Mouse (Mus musculus): ENCODE measurements around the gene Sycp2l. TPM values are rescaled to one million over a fixed set of nuclear protein-coding genes. Genes with fewer than 3 reads are reported as not detected.
A peak's percentile ranks its signal among the peaks of the same experiment; 100 is the strongest.
"Not testable (repeated sequence)": the region's sequence is repeated elsewhere in the genome, so short reads cannot be mapped to it uniquely, and the experiment has no call there.

Gene Sycp2l
- polyA plus RNA-seq, 1 experiment from 2014 or later = not detected

GRCm38 (mm10) chr13:41153146-41153545, 39.0 kb downstream of the Sycp2l start:
- Histone ChIP-seq H3K4me1 (replicated peaks; ENCODE audit: control insufficient read depth, insufficient read depth, low read length) (no peaks in the 10 kb centered on the region), H3K4me2 (ENCODE audit: low read depth, low read length) (no peak overlapping the region), H3K9ac (ENCODE audit: low read length) (no peak overlapping the region), H3K27me3 (ENCODE audit: control insufficient read depth, insufficient read depth, low read depth, low read length) (no peaks in the 10 kb centered on the region), H3K36me3 (ENCODE audit: control insufficient read depth, insufficient read depth, low read length) (no peaks in the 10 kb centered on the region), H3K9me3 (ENCODE audit: control insufficient read depth, low read length) (no peaks in the 10 kb centered on the region), H3K4me3 (ENCODE audit: low read length) (no peak overlapping the region), H3K27ac (ENCODE audit: low read length) (no peak overlapping the region)
- WGBS = 66% methylated on average over 11 of the region's 11 CpGs
- ATAC-seq (ENCODE audit: low read depth) = no peak

GRCm38 (mm10) chr13:41158426-41158825, 44.3 kb downstream of the Sycp2l start:
- Histone ChIP-seq H3K4me1 (replicated peaks; ENCODE audit: control insufficient read depth, insufficient read depth, low read length) (no peaks in the 10 kb centered on the region), H3K4me2 (ENCODE audit: low read depth, low read length) (no peak overlapping the region), H3K4me3 (ENCODE audit: low read length) (no peak overlapping the region), H3K9me3 (ENCODE audit: control insufficient read depth, low read length) (no peaks in the 10 kb centered on the region), H3K27me3 (ENCODE audit: control insufficient read depth, insufficient read depth, low read depth, low read length) (no peaks in the 10 kb centered on the region), H3K27ac (ENCODE audit: low read length) (no peak overlapping the region), H3K9ac (ENCODE audit: low read length) (no peak overlapping the region), H3K36me3 (ENCODE audit: control insufficient read depth, insufficient read depth, low read length) (no peaks in the 10 kb centered on the region)
- WGBS = 59% methylated on average over 5 of the region's 5 CpGs
- no peak for ATAC-seq (ENCODE audit: low read depth)

- H3K36me3 ChIP-seq (ENCODE audit: control insufficient read depth, insufficient read depth, low read length) = no peaks in the 10 kb centered on the region
- H3K9ac ChIP-seq (ENCODE audit: low read length) = no peak overlapping the region
- peak; percentile 51; the same call in 1 of the 2 replicates for ATAC-seq (ENCODE audit: low read depth)
- H3K9me3 ChIP-seq (ENCODE audit: control insufficient read depth, low read length) = no peaks in the 10 kb centered on the region
- H3K27ac ChIP-seq (ENCODE audit: low read length) = no peak overlapping the region
- no peaks in the 10 kb centered on the region for H3K4me1 ChIP-seq (replicated peaks; ENCODE audit: control insufficient read depth, insufficient read depth, low read length)
- WGBS = 74% methylated on average over 6 of the region's 6 CpGs
- no peaks in the 10 kb centered on the region for H3K27me3 ChIP-seq (ENCODE audit: control insufficient read depth, insufficient read depth, low read depth, low read length)
- no peak overlapping the region for H3K4me3 ChIP-seq (ENCODE audit: low read length)
- no peak overlapping the region for H3K4me2 ChIP-seq (ENCODE audit: low read depth, low read length)
Measured at GRCm38 (mm10) chr13:41187886-41188285, 73.8 kb downstream of the Sycp2l start.

- ATAC-seq (ENCODE audit: low read depth) = no peak
Measured at GRCm38 (mm10) chr13:41195640-41196333, 81.7 kb downstream of the Sycp2l start.

GRCm38 (mm10) chr13:41200861-41201260, 86.8 kb downstream of the Sycp2l start:
- Histone ChIP-seq H3K4me2 (ENCODE audit: low read depth, low read length) (no peak overlapping the region), H3K9me3 (ENCODE audit: control insufficient read depth, low read length) (no peaks in the 10 kb centered on the region), H3K4me1 (replicated peaks; ENCODE audit: control insufficient read depth, insufficient read depth, low read length) (no peaks in the 10 kb centered on the region), H3K27ac (ENCODE audit: low read length) (no peak overlapping the region), H3K9ac (ENCODE audit: low read length) (no peak overlapping the region), H3K36me3 (ENCODE audit: control insufficient read depth, insufficient read depth, low read length) (no peaks in the 10 kb centered on the region), H3K4me3 (ENCODE audit: low read length) (no peak overlapping the region), H3K27me3 (ENCODE audit: control insufficient read depth, insufficient read depth, low read depth, low read length) (no peaks in the 10 kb centered on the region)
- no peak for ATAC-seq (ENCODE audit: low read depth)
- 65% methylated on average over 2 of the region's 2 CpGs for WGBS

More at GRCm38 (mm10) chr13:41195640-41196333, 81.7 kb downstream of the Sycp2l start:
- Histone ChIP-seq H3K9ac (ENCODE audit: low read length) (no peak overlapping the region), H3K27ac (ENCODE audit: low read length) (no peak overlapping the region), H3K4me2 (ENCODE audit: low read depth, low read length) (no peak overlapping the region), H3K4me3 (ENCODE audit: low read length) (no peak overlapping the region), H3K4me1 (replicated peaks; ENCODE audit: control insufficient read depth, insufficient read depth, low read length) (no peaks in the 10 kb centered on the region), H3K36me3 (ENCODE audit: control insufficient read depth, insufficient read depth, low read length) (no peaks in the 10 kb centered on the region), H3K27me3 (ENCODE audit: control insufficient read depth, insufficient read depth, low read depth, low read length) (no peaks in the 10 kb centered on the region), H3K9me3 (ENCODE audit: control insufficient read depth, low read length) (no peaks in the 10 kb centered on the region)
- 40% methylated on average over 3 of the region's 3 CpGs for WGBS

GRCm38 (mm10) chr13:41203289-41203688, 89.2 kb downstream of the Sycp2l start:
- WGBS = 38% methylated on average over 7 of the region's 7 CpGs
- ATAC-seq (ENCODE audit: low read depth) = no peak
- no peak overlapping the region for H3K27ac ChIP-seq (ENCODE audit: low read length)
- no peaks in the 10 kb centered on the region for H3K9me3 ChIP-seq (ENCODE audit: control insufficient read depth, low read length)
- H3K4me2 ChIP-seq (ENCODE audit: low read depth, low read length) = no peak overlapping the region
- H3K27me3 ChIP-seq (ENCODE audit: control insufficient read depth, insufficient read depth, low read depth, low read length) = no peaks in the 10 kb centered on the region
- no peaks in the 10 kb centered on the region for H3K36me3 ChIP-seq (ENCODE audit: control insufficient read depth, insufficient read depth, low read length)
- no peaks in the 10 kb centered on the region for H3K4me1 ChIP-seq (replicated peaks; ENCODE audit: control insufficient read depth, insufficient read depth, low read length)
- H3K4me3 ChIP-seq (ENCODE audit: low read length) = no peak overlapping the region
- H3K9ac ChIP-seq (ENCODE audit: low read length) = no peak overlapping the region

GRCm38 (mm10) chr13:41203691-41204090, 89.6 kb downstream of the Sycp2l start:
- WGBS = 55% methylated on average over 9 of the region's 9 CpGs
- Histone ChIP-seq H3K27ac (ENCODE audit: low read length) (no peak overlapping the region), H3K36me3 (ENCODE audit: control insufficient read depth, insufficient read depth, low read length) (no peaks in the 10 kb centered on the region), H3K4me3 (ENCODE audit: low read length) (no peak overlapping the region), H3K4me1 (replicated peaks; ENCODE audit: control insufficient read depth, insufficient read depth, low read length) (no peaks in the 10 kb centered on the region), H3K4me2 (ENCODE audit: low read depth, low read length) (no peak overlapping the region), H3K27me3 (ENCODE audit: control insufficient read depth, insufficient read depth, low read depth, low read length) (no peaks in the 10 kb centered on the region), H3K9ac (ENCODE audit: low read length) (no peak overlapping the region), H3K9me3 (ENCODE audit: control insufficient read depth, low read length) (no peaks in the 10 kb centered on the region)
- no peak for ATAC-seq (ENCODE audit: low read depth)

GRCm38 (mm10) chr13:41205568-41205967, 91.5 kb downstream of the Sycp2l start:
- ATAC-seq (ENCODE audit: low read depth); H3K36me3 ChIP-seq (ENCODE audit: control insufficient read depth, insufficient read depth, low read length); H3K9me3 ChIP-seq (ENCODE audit: control insufficient read depth, low read length); H3K27me3 ChIP-seq (ENCODE audit: control insufficient read depth, insufficient read depth, low read depth, low read length); H3K4me2 ChIP-seq (ENCODE audit: low read depth, low read length); H3K4me3 ChIP-seq (ENCODE audit: low read length); H3K27ac ChIP-seq (ENCODE audit: low read length); H3K4me1 ChIP-seq (replicated peaks; ENCODE audit: control insufficient read depth, insufficient read depth, low read length); H3K9ac ChIP-seq (ENCODE audit: low read length): not testable (repeated sequence)

- Histone ChIP-seq H3K9ac (ENCODE audit: low read length) (no peak overlapping the region), H3K27ac (ENCODE audit: low read length) (no peak overlapping the region), H3K4me1 (replicated peaks; ENCODE audit: control insufficient read depth, insufficient read depth, low read length) (no peaks in the 10 kb centered on the region), H3K4me2 (ENCODE audit: low read depth, low read length) (no peak overlapping the region), H3K27me3 (ENCODE audit: control insufficient read depth, insufficient read depth, low read depth, low read length) (no peaks in the 10 kb centered on the region), H3K9me3 (ENCODE audit: control insufficient read depth, low read length) (no peaks in the 10 kb centered on the region), H3K36me3 (ENCODE audit: control insufficient read depth, insufficient read depth, low read length) (no peaks in the 10 kb centered on the region), H3K4me3 (ENCODE audit: low read length) (no peak overlapping the region)
- ATAC-seq (ENCODE audit: low read depth) = no peak
- 71% methylated on average over 5 of the region's 5 CpGs for WGBS
Measured at GRCm38 (mm10) chr13:41206241-41206640, 92.1 kb downstream of the Sycp2l start.

- peaks cover 12% of the 10 kb centered on the region for H3K4me1 ChIP-seq (replicated peaks; ENCODE audit: control insufficient read depth, insufficient read depth, low read length)
- H3K9me3 ChIP-seq (ENCODE audit: control insufficient read depth, low read length) = no peaks in the 10 kb centered on the region
- WGBS = 75% methylated on average over 4 of the region's 4 CpGs
- H3K27me3 ChIP-seq (ENCODE audit: control insufficient read depth, insufficient read depth, low read depth, low read length) = no peaks in the 10 kb centered on the region
- H3K9ac ChIP-seq (ENCODE audit: low read length) = no peak overlapping the region
- no peak overlapping the region for H3K27ac ChIP-seq (ENCODE audit: low read length)
- no peaks in the 10 kb centered on the region for H3K36me3 ChIP-seq (ENCODE audit: control insufficient read depth, insufficient read depth, low read length)
- no peak for ATAC-seq (ENCODE audit: low read depth)
- H3K4me2 ChIP-seq (ENCODE audit: low read depth, low read length) = no peak overlapping the region
- no peak overlapping the region for H3K4me3 ChIP-seq (ENCODE audit: low read length)
Measured at GRCm38 (mm10) chr13:41211276-41211675, 97.2 kb downstream of the Sycp2l start.

Measured in lung, embryonic 16.5 days (tissue).